ENCODE assay signal across 23 mouse cellular contexts in the genomic region with DNA sequence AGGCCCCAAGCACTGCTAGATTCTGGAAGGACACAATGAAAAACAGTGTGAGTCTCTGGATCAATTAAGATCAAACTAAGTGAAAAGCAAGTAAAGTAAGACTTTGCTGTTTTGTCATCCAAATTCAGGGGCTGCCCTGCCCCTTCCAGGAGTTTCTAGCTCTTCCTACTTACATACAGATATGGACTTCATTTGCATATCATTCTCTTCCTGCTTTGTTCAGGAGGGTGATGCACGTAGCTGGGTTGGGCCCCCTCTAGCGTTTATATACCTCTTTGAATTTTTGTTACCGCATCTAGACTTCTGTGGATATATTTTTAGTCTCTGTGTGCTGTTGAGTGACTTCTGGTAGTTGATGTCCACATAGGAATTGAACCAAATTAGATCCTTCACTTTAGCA. TPM values are rescaled to one million over a fixed set of nuclear protein-coding genes. Genes with fewer than 3 reads are reported as not detected.
"Had no signal": no experiment of that assay in that cellular context is flagged by ENCODE, and none has a peak within 500 bp of the region (broad histone marks: within the 10 kb centered on the region; RNA-seq: fewer than 3 reads in every experiment).

No protein-coding gene starts in this region.

- DNase-seq: kidney, postnatal 14 days; layer of hippocampus, adult 9-11 months; layer of hippocampus, postnatal 36 days; liver, embryonic 13.5 days; liver, postnatal 0 days; lung, postnatal 14 days; right cerebral cortex, adult 18-20 months; right cerebral cortex, postnatal 25 days had no signal

- ATAC-seq: intestine, postnatal 0 days; liver, postnatal 0 days; midbrain, embryonic 15.5 days had no signal

RNA-seq across cellular contexts. Expression of a gene that starts 0.6 kb away (rescaled TPM):
- total RNA-seq: layer of hippocampus, adult 18-20 months; layer of hippocampus, postnatal 36 days; left cerebral cortex, adult 8-10 months; left cerebral cortex, postnatal 25 days; monocyte, adult 5-6 weeks had no signal
- polyA plus RNA-seq: intestine, postnatal 0 days; kidney, embryonic 15.5 days; limb, embryonic 11.5 days; limb, embryonic 15.5 days; liver, embryonic 13.5 days; liver, postnatal 0 days; lung, embryonic 15.5 days; macrophage; midbrain, embryonic 15.5 days; neural tube, embryonic 14.5 days; small intestine, adult 2 months; stomach, embryonic 16.5 days; urinary bladder, adult 2 months had no signal

RNA-seq across cellular contexts. Expression of a gene that starts 6.7 kb away (rescaled TPM):
- total RNA-seq: layer of hippocampus, adult 18-20 months; layer of hippocampus, postnatal 36 days; left cerebral cortex, adult 8-10 months; left cerebral cortex, postnatal 25 days; monocyte, adult 5-6 weeks had no signal
- polyA plus RNA-seq: intestine, postnatal 0 days; kidney, embryonic 15.5 days; limb, embryonic 11.5 days; limb, embryonic 15.5 days; liver, embryonic 13.5 days; liver, postnatal 0 days; lung, embryonic 15.5 days; macrophage; midbrain, embryonic 15.5 days; neural tube, embryonic 14.5 days; small intestine, adult 2 months; stomach, embryonic 16.5 days; urinary bladder, adult 2 months had no signal

RNA-seq across cellular contexts. Expression of a gene that starts 8.4 kb away (rescaled TPM):
- total RNA-seq: layer of hippocampus, adult 18-20 months; layer of hippocampus, postnatal 36 days; left cerebral cortex, adult 8-10 months; left cerebral cortex, postnatal 25 days; monocyte, adult 5-6 weeks had no signal
- polyA plus RNA-seq: intestine, postnatal 0 days; kidney, embryonic 15.5 days; limb, embryonic 11.5 days; limb, embryonic 15.5 days; liver, embryonic 13.5 days; liver, postnatal 0 days; lung, embryonic 15.5 days; macrophage; midbrain, embryonic 15.5 days; neural tube, embryonic 14.5 days; small intestine, adult 2 months; stomach, embryonic 16.5 days; urinary bladder, adult 2 months had no signal

RNA-seq across cellular contexts. Expression of a gene that starts 24.0 kb away (rescaled TPM):
- polyA plus RNA-seq: midbrain, embryonic 15.5 days had no signal

RNA-seq across cellular contexts. Expression of a gene that starts 30.0 kb away (rescaled TPM):
- total RNA-seq: monocyte, adult 5-6 weeks had no signal
- polyA plus RNA-seq: intestine, postnatal 0 days; kidney, embryonic 15.5 days; limb, embryonic 11.5 days; liver, embryonic 13.5 days; liver, postnatal 0 days; lung, embryonic 15.5 days; macrophage; midbrain, embryonic 15.5 days; neural tube, embryonic 14.5 days; small intestine, adult 2 months; stomach, embryonic 16.5 days; urinary bladder, adult 2 months had no signal
